Mouse (Mus musculus) gastrocnemius, postnatal 4 days (tissue): Measurements from ENCODE around the gene Map2k6. TPM values are rescaled to one million over a fixed set of nuclear protein-coding genes. Genes with fewer than 3 reads are reported as not detected.

Source experiments
- DNase-seq, 2 experiments: peaks; one replicate each; pipeline ENCODE4 v3.0.0; 2021 to 2022; ENCODE audit warnings: low spot score in 2 of 2, mixed read lengths in 2 of 2
- total RNA-seq, 2 experiments: library from RNA; stranded (reverse); gene quantifications; 2 replicates each; pipeline ENCODE4 v1.2.3; 2021

Gene Map2k6
- total RNA-seq, 2 experiments from 2014 or later: 13.8 to 16.4 TPM

GRCm38 (mm10) chr11:110482649-110483048 is 83.7 kb downstream of the Map2k6 start:
- DNase-seq: no peak

- no peak for DNase-seq
These were observed 84.2 kb downstream of the Map2k6 start for GRCm38 (mm10) chr11:110483165-110483564.

DNA sequence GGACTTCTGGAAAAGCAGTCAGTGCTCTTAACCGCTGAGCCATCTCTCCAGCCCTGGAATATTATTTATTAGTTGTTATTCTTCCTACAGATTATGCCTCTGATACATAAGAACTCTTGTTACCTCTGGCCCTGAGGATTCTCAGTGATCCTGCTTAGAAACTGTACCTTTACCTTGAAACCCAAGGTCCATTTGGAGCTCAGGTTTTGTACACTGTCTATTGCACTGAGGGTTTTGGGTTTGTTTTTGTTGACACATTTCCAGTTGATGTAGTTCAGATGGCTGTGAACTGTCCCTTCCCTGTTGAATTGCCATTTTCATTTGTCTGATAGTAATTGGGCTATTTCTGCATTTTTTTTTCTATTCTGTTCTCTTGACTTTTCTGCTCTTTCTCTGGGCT is 85.5 kb downstream of the Map2k6 start:
- DNase-seq: no peak

GRCm38 (mm10) chr11:110485081-110485480 is 86.2 kb downstream of the Map2k6 start:
- DNase-seq: no peak

DNA sequence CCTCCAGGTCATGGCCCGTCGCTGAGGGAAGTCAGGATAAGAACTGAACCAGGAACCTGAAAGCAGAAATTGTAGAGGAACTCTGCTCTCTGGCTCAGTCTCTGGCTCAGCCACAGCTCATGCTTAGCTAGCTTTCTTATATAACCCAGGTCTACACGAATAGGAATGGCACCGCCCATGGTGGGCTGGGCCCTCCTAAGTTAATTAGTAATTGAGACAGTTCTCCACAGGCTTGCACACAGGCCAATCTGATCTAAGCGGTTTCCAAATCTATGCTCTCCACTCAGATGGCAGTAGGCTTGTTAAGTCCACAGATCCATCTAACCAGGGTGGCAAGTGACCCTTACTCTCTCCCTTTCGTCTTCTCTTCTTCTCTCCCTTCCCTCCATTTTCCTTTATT is 88.9 kb downstream of the Map2k6 start:
- no peak for DNase-seq

DNA sequence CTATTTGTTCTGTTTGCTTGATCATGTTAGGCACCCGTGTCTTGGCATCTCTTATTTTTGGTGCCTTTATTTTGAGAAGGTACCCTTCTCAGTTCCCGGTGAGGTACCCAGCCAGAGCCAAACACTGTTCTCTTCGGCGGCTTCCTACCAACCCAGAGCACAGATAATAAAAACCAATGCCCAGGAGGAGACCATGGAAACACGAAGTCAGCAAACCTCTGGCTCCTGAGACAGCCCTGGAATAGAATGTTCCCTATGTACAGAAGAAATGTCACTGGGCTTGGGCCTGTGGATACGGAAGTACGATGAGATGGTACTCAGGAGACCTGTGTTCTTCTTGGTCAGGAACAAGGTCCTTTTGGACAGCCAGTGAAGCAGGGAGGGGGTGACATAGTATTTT is 89.4 kb downstream of the Map2k6 start:
- no peak for DNase-seq

- no peak for DNase-seq
These were observed 96.6 kb downstream of the Map2k6 start for GRCm38 (mm10) chr11:110495323-110496060.

GRCm38 (mm10) chr11:110496061-110496446 is 97.1 kb downstream of the Map2k6 start:
- DNase-seq: no peak

- DNase-seq: no peak
These were observed 98.8 kb downstream of the Map2k6 start for GRCm38 (mm10) chr11:110497743-110498142.

GRCm38 (mm10) chr11:110498651-110499213 is 99.8 kb downstream of the Map2k6 start:
- DNase-seq: no peak

GRCm38 (mm10) chr11:110502937-110503670 is 104.2 kb downstream of the Map2k6 start:
- DNase-seq: no peak

- DNase-seq: no peak
These were observed 112.5 kb downstream of the Map2k6 start for GRCm38 (mm10) chr11:110511466-110511865.

DNA sequence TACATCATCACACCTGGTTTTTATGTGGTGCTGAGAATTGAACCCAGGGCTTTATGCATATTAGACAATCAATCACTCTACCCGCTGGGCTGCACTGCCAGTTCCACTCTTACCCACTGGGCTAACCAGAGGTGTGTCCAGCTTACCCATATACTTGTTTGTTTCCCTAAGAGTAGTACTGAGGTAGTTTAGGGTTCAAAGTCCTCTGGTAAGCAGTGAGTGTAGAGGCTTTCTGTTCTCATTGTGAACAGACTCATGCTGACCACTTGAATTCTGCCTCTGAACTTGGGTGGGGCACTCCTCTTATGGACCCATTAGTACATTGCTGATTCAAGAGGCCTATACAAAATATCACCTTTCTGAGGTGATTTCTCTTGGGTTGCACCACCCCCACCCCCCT is 119.7 kb downstream of the Map2k6 start:
- DNase-seq: no peak

DNA sequence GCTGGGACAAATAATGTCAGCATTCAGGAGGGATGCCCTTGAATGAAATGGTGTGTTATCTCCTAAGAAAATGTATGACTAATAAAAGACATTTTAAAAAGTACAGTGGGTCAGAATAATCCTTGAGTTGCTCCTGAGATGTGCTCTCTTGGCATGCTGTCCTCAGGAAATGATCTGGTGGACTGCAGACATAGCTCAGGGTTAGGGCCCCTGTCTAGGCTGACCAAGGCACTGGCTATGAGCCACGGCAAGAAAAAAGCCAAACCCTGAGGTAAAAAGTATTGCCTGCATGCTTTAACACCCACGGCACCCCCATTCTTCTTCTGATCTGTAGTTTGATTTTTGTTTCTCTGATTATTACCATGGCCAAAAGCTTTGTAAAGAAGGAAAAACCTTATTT is 124.0 kb downstream of the Map2k6 start:
- DNase-seq: no peak

DNA sequence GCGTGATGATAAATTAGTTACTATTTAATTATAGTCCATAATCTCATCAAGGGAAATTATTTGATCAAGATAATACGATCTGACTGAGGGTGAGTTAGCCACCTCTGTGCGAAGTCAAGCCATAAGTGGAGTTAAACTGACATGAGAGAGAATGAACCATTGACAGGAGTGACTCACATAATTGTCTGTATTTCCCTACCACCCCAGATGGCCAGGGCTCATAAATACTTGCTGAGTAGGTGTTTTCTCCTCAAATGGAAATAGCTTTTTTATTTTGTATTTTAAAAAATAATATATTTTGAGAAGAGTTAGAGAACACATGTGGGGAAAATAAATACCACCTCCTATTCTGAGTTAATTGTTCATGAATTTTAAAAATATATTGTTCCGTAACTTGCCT is 127.2 kb downstream of the Map2k6 start:
- DNase-seq: no peak

DNA sequence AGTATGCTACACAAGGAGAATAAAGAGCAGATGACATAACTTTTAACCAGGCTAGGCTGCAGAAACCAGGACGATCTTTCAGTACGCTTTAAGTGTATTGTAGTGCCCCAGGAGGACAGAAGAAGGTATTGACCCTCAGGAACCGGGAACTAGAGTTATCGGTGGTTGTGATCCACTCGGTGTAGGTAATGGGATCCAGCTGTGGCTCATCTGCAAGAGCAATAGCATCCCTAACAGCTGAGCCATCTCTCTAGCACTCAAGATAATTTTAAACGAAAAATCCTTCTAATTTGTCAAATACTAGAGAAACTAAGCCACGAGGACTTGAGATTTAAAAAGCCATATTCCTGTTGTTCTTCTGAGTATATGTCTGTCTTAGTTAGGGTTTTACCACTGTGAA is 132.2 kb downstream of the Map2k6 start:
- DNase-seq: no peak

GRCm38 (mm10) chr11:110534856-110535255 is 135.9 kb downstream of the Map2k6 start:
- DNase-seq: no peak

GRCm38 (mm10) chr11:110536533-110536932 is 137.6 kb downstream of the Map2k6 start:
- no peak for DNase-seq

GRCm38 (mm10) chr11:110537602-110538001 is 138.7 kb downstream of the Map2k6 start:
- DNase-seq: peak; percentile 39 to 67

DNA sequence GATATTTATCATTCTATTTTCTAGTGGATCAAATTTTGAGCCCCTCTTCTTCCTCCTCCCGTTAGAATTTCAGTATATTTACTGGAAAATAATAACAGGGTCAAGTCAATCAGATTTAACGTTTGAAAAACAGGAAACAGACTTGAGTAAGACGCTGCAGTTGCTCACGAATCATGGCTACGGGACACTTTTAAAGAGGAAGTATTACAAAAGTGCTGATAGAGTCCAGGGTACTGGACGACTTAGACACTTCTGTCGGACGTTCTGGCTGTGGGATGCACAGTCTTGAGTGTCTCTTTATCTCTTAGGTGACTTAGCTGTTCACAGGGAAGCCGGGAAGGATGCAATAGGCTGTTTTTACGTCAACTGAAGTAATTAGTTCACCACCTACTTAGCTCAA is 139.3 kb downstream of the Map2k6 start:
- no peak for DNase-seq

DNA sequence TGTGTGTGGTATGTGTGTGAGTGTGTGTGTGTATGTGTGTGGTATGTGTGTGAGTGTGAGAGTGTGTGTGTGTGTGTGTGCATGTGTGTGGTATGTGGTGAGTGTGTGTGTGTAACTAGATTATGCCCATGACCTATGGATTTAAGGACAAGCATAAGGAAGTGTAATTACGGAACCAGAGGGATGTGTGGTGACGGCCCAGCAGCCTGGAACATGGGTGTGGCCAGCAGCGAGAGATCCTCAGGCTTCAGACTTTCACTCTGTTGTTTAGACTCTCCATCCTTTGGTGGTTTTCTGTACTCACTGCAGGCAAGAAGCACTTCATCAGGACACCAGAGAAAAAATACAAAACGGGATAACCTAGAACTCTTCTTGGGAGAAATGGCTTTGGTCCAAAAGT is 143.0 kb downstream of the Map2k6 start:
- no peak for DNase-seq

GRCm38 (mm10) chr11:110544419-110545210 is 145.7 kb downstream of the Map2k6 start:
- no peak for DNase-seq
